Mouse (Mus musculus) heart, embryonic 11.5 days (tissue): ENCODE results near the gene Cnksr3. TPM values are rescaled to one million over a fixed set of nuclear protein-coding genes. Genes with fewer than 3 reads are reported as not detected.

Experiments
- ATAC-seq: fragments of 200-750 bp; cut with Nextera tagmentation; replicated peaks from 2 replicates; pipeline ENCODE4 v1.8.0; 2017; ENCODE audit warnings: moderate library complexity; ENCODE audit not compliant: insufficient number of reproducible peaks, low FRiP score, low TSS enrichment
- H3K27ac ChIP-seq: fragments of 300-500 bp; sonication (generic); 2 replicates; pipeline ENCODE4 v1.5.1; 2014; ENCODE audit warnings: mild to moderate bottlenecking, low read depth, low read length
- H3K27me3 ChIP-seq: fragments of 300-500 bp; sonication (generic); 2 replicates; pipeline ENCODE4 v1.6.1; 2014; ENCODE audit warnings: mild to moderate bottlenecking, low read length, mixed read lengths; ENCODE audit not compliant: control insufficient read depth, insufficient read depth
- H3K36me3 ChIP-seq: fragments of 300-500 bp; sonication (generic); 2 replicates; pipeline ENCODE4 v1.6.1; 2014; ENCODE audit warnings: mild to moderate bottlenecking, low read length, moderate library complexity, mixed read lengths; ENCODE audit not compliant: control insufficient read depth, insufficient read depth
- H3K4me1 ChIP-seq: fragments of 300-500 bp; sonication (generic); 2 replicates; pipeline ENCODE4 v1.6.1; 2014; ENCODE audit warnings: low read length; ENCODE audit not compliant: control insufficient read depth, insufficient read depth
- H3K4me2 ChIP-seq: fragments of 300-500 bp; sonication (generic); 2 replicates; pipeline ENCODE4 v1.6.1; 2014; ENCODE audit warnings: mild to moderate bottlenecking, moderate library complexity
- H3K4me3 ChIP-seq: fragments of 300-500 bp; sonication (generic); 2 replicates; pipeline ENCODE4 v1.5.1; 2014; ENCODE audit warnings: low read depth, low read length
- H3K9ac ChIP-seq: fragments of 300-500 bp; sonication (generic); 2 replicates; pipeline ENCODE4 v1.6.1; 2014; ENCODE audit warnings: mild to moderate bottlenecking, low read depth, low read length, moderate library complexity
- H3K9me3 ChIP-seq: fragments of 300-500 bp; sonication (generic); replicated peaks from 2 replicates; pipeline ENCODE4 v1.6.1; 2016; ENCODE audit warnings: low read length; ENCODE audit not compliant: control insufficient read depth
- WGBS: fragments of 180-500 bp; shearing (Covaris S2); extraction: QIAGEN DNeasy Blood & Tissue Kit; methylation state at CpG from one replicate; pipeline ENCODE4 v1.1.7; 2014; ENCODE audit not compliant: insufficient replicate concordance; 5-methylcytosine and 5-hydroxymethylcytosine counted together
- polyA plus RNA-seq: library from polyadenylated mRNA; unstranded; fragments of >200 nt; fragmentation: Nextera tagmentation; extraction: Ambion mirVana; gene quantifications from 2 replicates; pipeline ENCODE4 v1.2.1, GENCODE M21; 2014

The Cnksr3 gene
- polyA plus RNA-seq, 1 experiment from 2014 or later: 3.9 TPM

GRCm38 (mm10) chr10:7186992-7187391 is 25.0 kb downstream of the Cnksr3 start:
- ATAC-seq: no peak
- Histone ChIP-seq H3K27me3 (no peaks in the 10 kb centered on the region), H3K4me1 (peaks cover 14% of the 10 kb centered on the region; the same call in 1 of the 2 replicates), H3K9ac (no peak overlapping the region), H3K4me3 (no peak overlapping the region), H3K4me2 (no peak overlapping the region), H3K27ac (no peak overlapping the region), H3K9me3 (no peaks in the 10 kb centered on the region), H3K36me3 (no peaks in the 10 kb centered on the region)
- 88% methylated on average over 5 of the region's 5 CpGs for WGBS

GRCm38 (mm10) chr10:7186018-7186417 is 26.0 kb downstream of the Cnksr3 start:
- no peak overlapping the region for H3K4me3 ChIP-seq
- H3K27me3 ChIP-seq: no peaks in the 10 kb centered on the region
- H3K9ac ChIP-seq: no peak overlapping the region
- no peaks in the 10 kb centered on the region for H3K9me3 ChIP-seq
- no peak overlapping the region for H3K27ac ChIP-seq
- H3K4me2 ChIP-seq: no peak overlapping the region
- 84% methylated on average over 5 of the region's 5 CpGs for WGBS
- peaks cover 14% of the 10 kb centered on the region; the same call in 1 of the 2 replicates for H3K4me1 ChIP-seq
- ATAC-seq: no peak
- H3K36me3 ChIP-seq: no peaks in the 10 kb centered on the region

- Histone ChIP-seq H3K4me2 (no peak overlapping the region), H3K27me3 (no peaks in the 10 kb centered on the region), H3K36me3 (no peaks in the 10 kb centered on the region), H3K27ac (peak overlapping the region; percentile 13; the same call in 1 of the 2 replicates), H3K4me1 (peaks cover 10% of the 10 kb centered on the region; the same call in 1 of the 2 replicates), H3K9me3 (no peaks in the 10 kb centered on the region), H3K9ac (no peak overlapping the region), H3K4me3 (no peak overlapping the region)
- 26% methylated on average over 6 of the region's 6 CpGs for WGBS
- ATAC-seq: no peak
Observed at GRCm38 (mm10) chr10:7183171-7183631, 28.8 kb downstream of the Cnksr3 start.

- H3K4me2 ChIP-seq: no peak overlapping the region
- no peaks in the 10 kb centered on the region for H3K36me3 ChIP-seq
- H3K4me3 ChIP-seq: no peak overlapping the region
- no peaks in the 10 kb centered on the region for H3K9me3 ChIP-seq
- H3K27me3 ChIP-seq: no peaks in the 10 kb centered on the region
- WGBS: 72% methylated on average over 12 of the region's 12 CpGs
- no peak overlapping the region for H3K9ac ChIP-seq
- ATAC-seq: no peak
- peak overlapping the region; percentile 13; the same call in 1 of the 2 replicates for H3K27ac ChIP-seq
- H3K4me1 ChIP-seq: peaks cover 10% of the 10 kb centered on the region; the same call in 1 of the 2 replicates
Observed at GRCm38 (mm10) chr10:7182555-7183170, 29.4 kb downstream of the Cnksr3 start.

GRCm38 (mm10) chr10:7180296-7180695 is 31.7 kb downstream of the Cnksr3 start:
- H3K4me3 ChIP-seq: no peak overlapping the region
- no peak overlapping the region for H3K9ac ChIP-seq
- ATAC-seq: no peak
- no peaks in the 10 kb centered on the region for H3K9me3 ChIP-seq
- WGBS: 86% methylated on average over 5 of the region's 5 CpGs
- H3K4me2 ChIP-seq: no peak overlapping the region
- peaks cover 10% of the 10 kb centered on the region; the same call in 1 of the 2 replicates for H3K4me1 ChIP-seq
- H3K27ac ChIP-seq: no peak overlapping the region
- H3K36me3 ChIP-seq: no peaks in the 10 kb centered on the region
- H3K27me3 ChIP-seq: no peaks in the 10 kb centered on the region

- H3K4me1 ChIP-seq: peaks cover 8% of the 10 kb centered on the region
- H3K4me2 ChIP-seq: no peak overlapping the region
- no peak overlapping the region for H3K27ac ChIP-seq
- H3K27me3 ChIP-seq: no peaks in the 10 kb centered on the region
- no peaks in the 10 kb centered on the region for H3K36me3 ChIP-seq
- ATAC-seq: no peak
- WGBS: 44% methylated on average over 10 of the region's 10 CpGs
- H3K9me3 ChIP-seq: no peaks in the 10 kb centered on the region
- H3K4me3 ChIP-seq: no peak overlapping the region
- H3K9ac ChIP-seq: no peak overlapping the region
Observed at GRCm38 (mm10) chr10:7178571-7178970, 33.5 kb downstream of the Cnksr3 start.

GRCm38 (mm10) chr10:7176205-7176910 is 35.7 kb downstream of the Cnksr3 start:
- H3K9ac ChIP-seq: no peak overlapping the region
- H3K9me3 ChIP-seq: no peaks in the 10 kb centered on the region
- no peak for ATAC-seq
- H3K27me3 ChIP-seq: no peaks in the 10 kb centered on the region
- 87% methylated on average over 8 of the region's 8 CpGs for WGBS
- H3K27ac ChIP-seq: no peak overlapping the region
- H3K4me3 ChIP-seq: no peak overlapping the region
- H3K4me2 ChIP-seq: no peak overlapping the region
- no peaks in the 10 kb centered on the region; the same call in 1 of the 2 replicates for H3K4me1 ChIP-seq
- H3K36me3 ChIP-seq: no peaks in the 10 kb centered on the region

GRCm38 (mm10) chr10:7174480-7174879 is 37.6 kb downstream of the Cnksr3 start:
- no peak; the same call in 1 of the 2 replicates for ATAC-seq
- WGBS: 33% methylated on average over 2 of the region's 2 CpGs

More at GRCm38 (mm10) chr10:7174480-7174879, 37.6 kb downstream of the Cnksr3 start:
- no peak overlapping the region for H3K4me3 ChIP-seq
- H3K9ac ChIP-seq: no peak overlapping the region
- H3K36me3 ChIP-seq: no peaks in the 10 kb centered on the region
- no peaks in the 10 kb centered on the region for H3K27me3 ChIP-seq
- no peaks in the 10 kb centered on the region; the same call in 1 of the 2 replicates for H3K4me1 ChIP-seq
- H3K9me3 ChIP-seq: no peaks in the 10 kb centered on the region
- H3K27ac ChIP-seq: no peak overlapping the region
- H3K4me2 ChIP-seq: no peak overlapping the region
